Mouse (Mus musculus): ENCODE data around the gene Ifnar1. TPM values are rescaled to one million over a fixed set of nuclear protein-coding genes. Genes with fewer than 3 reads are reported as not detected.

The Ifnar1 gene
- total and polyA plus RNA-seq, 3 experiments, result 12.5 to 24.0 (median 23.6) TPM

- TF ChIP-seq POLR2A (IDR thresholded peaks at IDR 0.05; ENCODE audit: insufficient read depth, low read depth, low read length), result no peak
- TF ChIP-seq EP300 (IDR thresholded peaks at IDR 0.05; ENCODE audit: insufficient read depth, low read depth, low read length), result no peak
- no peak for TF ChIP-seq CTCF (IDR thresholded peaks at IDR 0.05)
- peaks cover 7% of the 10 kb centered on the region for H3K36me3 ChIP-seq (ENCODE audit: control insufficient read depth, insufficient read depth, low read length)
- no peaks in the 10 kb centered on the region for H3K79me2 ChIP-seq (replicated peaks; ENCODE audit: control insufficient read depth, insufficient read depth, low read length)
- no peak overlapping the region for H3K9ac ChIP-seq (ENCODE audit: low read depth, low read length)
- 66% methylated on average over 4 of the region's 4 CpGs for WGBS
- H3K4me1 ChIP-seq (ENCODE audit: control insufficient read depth, insufficient read depth, low read length), result peaks cover 14% of the 10 kb centered on the region
- H3K27ac ChIP-seq, result no peak overlapping the region
- H3K27me3 ChIP-seq (ENCODE audit: control insufficient read depth, insufficient read depth, low read length), result no peaks in the 10 kb centered on the region
- H3K4me3 ChIP-seq, result no peak overlapping the region
- no peak for DNase-seq
- intact Hi-C loops (cut with DNase I), result loop anchor here (10.0 kb wide), 1 partner anchor 368 kb away; no protein-coding TSS in a partner anchor
Observed at GRCm38 (mm10) chr16:91442446-91442845, 42.6 kb upstream of the Ifnar1 start.

GRCm38 (mm10) chr16:91443211-91443611, 41.8 kb upstream of the Ifnar1 start:
- no peaks in the 10 kb centered on the region for H3K79me2 ChIP-seq (replicated peaks; ENCODE audit: control insufficient read depth, insufficient read depth, low read length)
- no peak overlapping the region for H3K27ac ChIP-seq
- intact Hi-C loops (cut with DNase I), result loop anchor here (10.0 kb wide), 1 partner anchor 368 kb away; no protein-coding TSS in a partner anchor
- WGBS, result 82% methylated on average over 8 of the region's 8 CpGs
- no peak for DNase-seq
- H3K4me1 ChIP-seq (ENCODE audit: control insufficient read depth, insufficient read depth, low read length), result peaks cover 14% of the 10 kb centered on the region
- TF ChIP-seq POLR2A (IDR thresholded peaks at IDR 0.05; ENCODE audit: insufficient read depth, low read depth, low read length), result no peak
- no peak for TF ChIP-seq CTCF (IDR thresholded peaks at IDR 0.05)
- no peak for TF ChIP-seq EP300 (IDR thresholded peaks at IDR 0.05; ENCODE audit: insufficient read depth, low read depth, low read length)
- H3K4me3 ChIP-seq, result no peak overlapping the region
- H3K9ac ChIP-seq (ENCODE audit: low read depth, low read length), result no peak overlapping the region
- H3K36me3 ChIP-seq (ENCODE audit: control insufficient read depth, insufficient read depth, low read length), result peaks cover 7% of the 10 kb centered on the region
- H3K27me3 ChIP-seq (ENCODE audit: control insufficient read depth, insufficient read depth, low read length), result no peaks in the 10 kb centered on the region

- peaks cover 7% of the 10 kb centered on the region for H3K36me3 ChIP-seq (ENCODE audit: control insufficient read depth, insufficient read depth, low read length)
- H3K4me1 ChIP-seq (ENCODE audit: control insufficient read depth, insufficient read depth, low read length), result peaks cover 12% of the 10 kb centered on the region
- H3K79me2 ChIP-seq (replicated peaks; ENCODE audit: control insufficient read depth, insufficient read depth, low read length), result no peaks in the 10 kb centered on the region
- H3K27me3 ChIP-seq (ENCODE audit: control insufficient read depth, insufficient read depth, low read length), result no peaks in the 10 kb centered on the region
- no peak overlapping the region for H3K9ac ChIP-seq (ENCODE audit: low read depth, low read length)
- intact Hi-C loops (cut with DNase I), result loop anchor here (10.0 kb wide), 1 partner anchor 370 kb away; no protein-coding TSS in a partner anchor
- 89% methylated on average over 4 of the region's 4 CpGs for WGBS
- no peak overlapping the region for H3K4me3 ChIP-seq
- H3K27ac ChIP-seq, result no peak overlapping the region
- DNase-seq, result no peak
- no peak for TF ChIP-seq CTCF (IDR thresholded peaks at IDR 0.05)
- no peak for TF ChIP-seq POLR2A (IDR thresholded peaks at IDR 0.05; ENCODE audit: insufficient read depth, low read depth, low read length)
- no peak for TF ChIP-seq EP300 (IDR thresholded peaks at IDR 0.05; ENCODE audit: insufficient read depth, low read depth, low read length)
Observed at GRCm38 (mm10) chr16:91444847-91445246, 40.2 kb upstream of the Ifnar1 start.

GRCm38 (mm10) chr16:91445566-91445965, 39.5 kb upstream of the Ifnar1 start:
- Histone ChIP-seq H3K9ac (ENCODE audit: low read depth, low read length) (no peak overlapping the region), H3K4me1 (ENCODE audit: control insufficient read depth, insufficient read depth, low read length) (peaks cover 12% of the 10 kb centered on the region), H3K27ac (no peak overlapping the region), H3K4me3 (no peak overlapping the region), H3K79me2 (replicated peaks; ENCODE audit: control insufficient read depth, insufficient read depth, low read length) (no peaks in the 10 kb centered on the region), H3K36me3 (ENCODE audit: control insufficient read depth, insufficient read depth, low read length) (peaks cover 6% of the 10 kb centered on the region), H3K27me3 (ENCODE audit: control insufficient read depth, insufficient read depth, low read length) (no peaks in the 10 kb centered on the region)
- intact Hi-C loops (cut with DNase I), result loop anchor here (10.0 kb wide), 1 partner anchor 371 kb away; no protein-coding TSS in a partner anchor
- DNase-seq, result no peak
- TF ChIP-seq EP300 (IDR thresholded peaks at IDR 0.05; ENCODE audit: insufficient read depth, low read depth, low read length) (no peak), POLR2A (IDR thresholded peaks at IDR 0.05; ENCODE audit: insufficient read depth, low read depth, low read length) (no peak), CTCF (IDR thresholded peaks at IDR 0.05) (no peak)
- WGBS, result 69% methylated on average over 5 of the region's 5 CpGs

GRCm38 (mm10) chr16:91446778-91447511, 38.1 kb upstream of the Ifnar1 start:
- WGBS, result 69% methylated on average over 8 of the region's 8 CpGs
- no peak for DNase-seq
- TF ChIP-seq EP300 (IDR thresholded peaks at IDR 0.05; ENCODE audit: insufficient read depth, low read depth, low read length) (no peak), CTCF (IDR thresholded peaks at IDR 0.05) (no peak), POLR2A (IDR thresholded peaks at IDR 0.05; ENCODE audit: insufficient read depth, low read depth, low read length) (no peak)

GRCm38 (mm10) chr16:91447512-91447900, 37.5 kb upstream of the Ifnar1 start:
- H3K79me2 ChIP-seq (replicated peaks; ENCODE audit: control insufficient read depth, insufficient read depth, low read length), result no peaks in the 10 kb centered on the region
- WGBS, result 41% methylated on average over 6 of the region's 6 CpGs
- intact Hi-C loops (cut with DNase I), result loop anchor here (10.0 kb wide), 1 partner anchor 373 kb away; no protein-coding TSS in a partner anchor
- no peak overlapping the region for H3K9ac ChIP-seq (ENCODE audit: low read depth, low read length)
- no peaks in the 10 kb centered on the region for H3K36me3 ChIP-seq (ENCODE audit: control insufficient read depth, insufficient read depth, low read length)
- H3K4me3 ChIP-seq, result no peak overlapping the region
- no peaks in the 10 kb centered on the region for H3K27me3 ChIP-seq (ENCODE audit: control insufficient read depth, insufficient read depth, low read length)
- TF ChIP-seq EP300 (IDR thresholded peaks at IDR 0.05; ENCODE audit: insufficient read depth, low read depth, low read length) (no peak), CTCF (IDR thresholded peaks at IDR 0.05) (no peak), POLR2A (IDR thresholded peaks at IDR 0.05; ENCODE audit: insufficient read depth, low read depth, low read length) (no peak)
- no peak overlapping the region for H3K27ac ChIP-seq
- H3K4me1 ChIP-seq (ENCODE audit: control insufficient read depth, insufficient read depth, low read length), result peaks cover 12% of the 10 kb centered on the region
- DNase-seq, result no peak

More at GRCm38 (mm10) chr16:91446778-91447511, 38.1 kb upstream of the Ifnar1 start:
- H3K36me3 ChIP-seq (ENCODE audit: control insufficient read depth, insufficient read depth, low read length), result no peaks in the 10 kb centered on the region
- H3K27ac ChIP-seq, result no peak overlapping the region
- H3K79me2 ChIP-seq (replicated peaks; ENCODE audit: control insufficient read depth, insufficient read depth, low read length), result no peaks in the 10 kb centered on the region
- intact Hi-C loops (cut with DNase I), result loop anchor here (10.0 kb wide), 1 partner anchor 372 kb away; no protein-coding TSS in a partner anchor
- no peak overlapping the region for H3K9ac ChIP-seq (ENCODE audit: low read depth, low read length)
- no peaks in the 10 kb centered on the region for H3K27me3 ChIP-seq (ENCODE audit: control insufficient read depth, insufficient read depth, low read length)
- peaks cover 7% of the 10 kb centered on the region for H3K4me1 ChIP-seq (ENCODE audit: control insufficient read depth, insufficient read depth, low read length)
- no peak overlapping the region for H3K4me3 ChIP-seq
